Mouse (Mus musculus): ENCODE data around the gene Ginm1.

- no peak for TF ChIP-seq CTCF (IDR thresholded peaks at IDR 0.05; ENCODE audit: low read depth)
- no peak for TF ChIP-seq EP300 (IDR thresholded peaks at IDR 0.05; ENCODE audit: low read depth)
Observed at GRCm38 (mm10) chr10:7840353-7840733, 47.7 kb upstream of the Ginm1 start.
